Mouse (Mus musculus) ES-Bruce4 (cell line): ENCODE results near the gene Ccdc57.

Experiments used
- CTCF ChIP-seq: IDR thresholded peaks from one replicate; pipeline ENCODE4 v1.8.1; 2011; ENCODE audit warnings: low read depth, low read length
- POLR2A ChIP-seq: IDR thresholded peaks from one replicate; pipeline ENCODE4 v1.8.1; 2011; ENCODE audit warnings: low read length; ENCODE audit not compliant: insufficient read depth

DNA sequence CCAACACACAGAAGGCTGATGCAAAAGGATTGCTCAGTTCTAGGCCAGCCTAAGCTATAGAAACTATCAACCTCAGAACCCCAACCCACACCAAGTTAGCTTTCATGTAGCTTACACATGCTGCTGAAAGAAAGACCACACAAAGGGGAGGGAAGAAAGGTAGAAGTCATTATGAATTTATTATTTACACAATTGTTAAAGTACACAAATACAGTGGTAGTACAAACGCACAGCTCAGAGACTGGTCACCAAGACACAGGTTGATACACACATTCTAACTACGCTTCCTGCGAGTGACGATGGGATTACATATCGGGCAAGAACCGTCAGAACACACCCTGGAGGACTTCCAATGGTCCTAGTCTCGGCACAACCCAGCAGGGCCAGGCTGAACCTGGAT lies 28.9 kb upstream of the Ccdc57 start:
- TF ChIP-seq POLR2A (no peak), CTCF (no peak)
